In the genomic region with DNA sequence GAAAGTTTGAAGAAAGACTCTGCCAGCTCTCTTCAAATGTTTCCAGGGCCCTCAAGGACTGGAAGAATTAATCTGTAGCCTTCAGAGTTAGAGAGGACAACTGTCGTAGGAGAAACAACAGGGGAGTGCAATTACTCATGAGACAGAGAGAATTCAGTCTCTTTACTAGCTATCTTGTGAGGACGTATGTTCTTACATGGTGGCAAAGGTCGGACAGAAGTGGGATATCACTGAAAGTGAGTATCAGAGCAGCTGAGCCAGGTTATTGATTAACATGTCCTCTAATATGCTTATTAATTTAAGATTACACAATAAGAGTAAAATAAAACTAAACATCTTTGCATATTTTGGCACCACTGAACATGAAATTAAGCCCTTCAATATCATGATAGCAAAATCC, we compare ENCODE assay signal across 21 mouse cellular contexts.
"Had no signal": no experiment of that assay in that cellular context is flagged by ENCODE, and none has a peak within 500 bp of the region (broad histone marks: within the 10 kb centered on the region; RNA-seq: fewer than 3 reads in every experiment).

No protein-coding gene starts in this region.

- H3K4me3 ChIP-seq: liver, embryonic 13.5 days; liver, embryonic 15.5 days; lung, embryonic 15.5 days; midbrain, embryonic 12.5 days; myocyte; neural tube, embryonic 13.5 days; neural tube, embryonic 15.5 days had no signal

- ATAC-seq: liver, postnatal 0 days; lung, postnatal 0 days; midbrain, embryonic 16.5 days had no signal

- H3K4me2 ChIP-seq: liver, embryonic 13.5 days; liver, embryonic 15.5 days; lung, embryonic 15.5 days; midbrain, embryonic 12.5 days; neural tube, embryonic 13.5 days; neural tube, embryonic 15.5 days had no signal

- H3K9me3 ChIP-seq: liver, embryonic 13.5 days; liver, embryonic 15.5 days; lung, embryonic 15.5 days; midbrain, embryonic 12.5 days; neural tube, embryonic 13.5 days; neural tube, embryonic 15.5 days had no signal

- H3K27me3 ChIP-seq: liver, embryonic 13.5 days; liver, embryonic 15.5 days; lung, embryonic 15.5 days; midbrain, embryonic 12.5 days; neural tube, embryonic 13.5 days; neural tube, embryonic 15.5 days had no signal

- H3K27ac ChIP-seq: liver, embryonic 13.5 days; liver, embryonic 15.5 days; lung, embryonic 15.5 days; midbrain, embryonic 12.5 days; neural tube, embryonic 13.5 days; neural tube, embryonic 15.5 days had no signal

- H3K36me3 ChIP-seq: liver, embryonic 13.5 days; liver, embryonic 15.5 days; lung, embryonic 15.5 days; midbrain, embryonic 12.5 days; neural tube, embryonic 13.5 days; neural tube, embryonic 15.5 days had no signal

- H3K4me1 ChIP-seq: liver, embryonic 13.5 days; liver, embryonic 15.5 days; lung, embryonic 15.5 days; midbrain, embryonic 12.5 days had no signal

- H3K9ac ChIP-seq: liver, embryonic 13.5 days; liver, embryonic 15.5 days; liver, postnatal 0 days; lung, embryonic 15.5 days; midbrain, embryonic 12.5 days; neural tube, embryonic 13.5 days; neural tube, embryonic 15.5 days had no signal

- DNase-seq: liver, embryonic 13.5 days; liver, postnatal 0 days; lung, adult 2 months; lung, postnatal 14 days; lung, postnatal 4 days; midbrain, embryonic 14.5 days; right cerebral cortex, adult 18-20 months; right cerebral cortex, postnatal 25 days; right cerebral cortex, postnatal 4 days; spleen, adult 18-20 months; thymus, adult 18-20 months; thymus, postnatal 14 days; thymus, postnatal 36 days had no signal
